Mouse (Mus musculus) lung, embryonic 14.5 days (tissue): ENCODE results near the gene Tmem102. TPM values are rescaled to one million over a fixed set of nuclear protein-coding genes. Genes with fewer than 3 reads are reported as not detected.
A peak's percentile ranks its signal among the peaks of the same experiment; 100 is the strongest.

Experiments used
- ATAC-seq: fragments of 200-750 bp; cut with Nextera tagmentation; 2 replicates; pipeline ENCODE4 v1.8.0; 2017; ENCODE audit warnings: mild to moderate bottlenecking, moderate TSS enrichment, moderate library complexity; ENCODE audit not compliant: insufficient read depth
- DNase-seq: peaks from one replicate; pipeline ENCODE4 v3.0.0-alpha.2; 2015
- H3K27ac ChIP-seq: fragments of 300-500 bp; sonication (generic); 2 replicates; pipeline ENCODE4 v1.5.1; 2014; ENCODE audit warnings: low read depth, mild to moderate bottlenecking, moderate library complexity
- H3K27me3 ChIP-seq: fragments of 300-500 bp; sonication (generic); 2 replicates; pipeline ENCODE4 v1.6.1; 2014; ENCODE audit warnings: low read length, control low read depth; ENCODE audit not compliant: insufficient read depth
- H3K36me3 ChIP-seq: fragments of 300-500 bp; sonication (generic); 2 replicates; pipeline ENCODE4 v1.6.1; 2014; ENCODE audit warnings: control low read depth; ENCODE audit not compliant: insufficient read depth
- H3K4me1 ChIP-seq: fragments of 300-500 bp; sonication (generic); 2 replicates; pipeline ENCODE4 v1.6.1; 2014; ENCODE audit warnings: antibody characterized with exemption, control low read depth; ENCODE audit not compliant: insufficient read depth
- H3K4me2 ChIP-seq: fragments of 300-500 bp; sonication (generic); 2 replicates; pipeline ENCODE4 v1.6.1; 2014; ENCODE audit warnings: mild to moderate bottlenecking
- H3K4me3 ChIP-seq: fragments of 300-500 bp; sonication (generic); 2 replicates; pipeline ENCODE4 v1.5.1; 2014; ENCODE audit warnings: low read depth, low read length
- H3K9ac ChIP-seq: fragments of 300-500 bp; sonication (generic); 2 replicates; pipeline ENCODE4 v1.6.1; 2014
- H3K9me3 ChIP-seq: fragments of 300-500 bp; sonication (generic); 2 replicates; pipeline ENCODE4 v1.6.1; 2016; ENCODE audit warnings: low read depth, low read length, control low read depth
- CTCF ChIP-seq: IDR thresholded peaks from 2 replicates; pipeline ENCODE4 v1.5.1; 2016; ENCODE audit warnings: antibody characterized with exemption, low read depth
- WGBS: fragments of 180-500 bp; shearing (Covaris S2); extraction: QIAGEN DNeasy Blood & Tissue Kit; methylation state at CpG from one replicate; pipeline ENCODE4 v1.1.7; 2014; 5-methylcytosine and 5-hydroxymethylcytosine counted together
- polyA plus RNA-seq: library from polyadenylated mRNA; unstranded; fragments of >200 nt; fragmentation: Nextera tagmentation; extraction: Ambion mirVana; gene quantifications from 2 replicates; pipeline ENCODE4 v1.2.1, GENCODE M21; 2014

Tmem102 gene
- polyA plus RNA-seq, 1 experiment from 2014 or later, result 5.0 TPM

- 91% methylated on average over 8 of the region's 8 CpGs for WGBS
- Histone ChIP-seq H3K4me1 (no peaks in the 10 kb centered on the region), H3K27me3 (no peaks in the 10 kb centered on the region), H3K27ac (no peak overlapping the region), H3K36me3 (no peaks in the 10 kb centered on the region), H3K4me2 (no peak overlapping the region), H3K4me3 (no peak overlapping the region), H3K9ac (no peak overlapping the region), H3K9me3 (peaks cover 7% of the 10 kb centered on the region; the same call in 1 of the 2 replicates)
- no peak for TF ChIP-seq CTCF
- ATAC-seq, result no peak
- DNase-seq, result no peak
Observed at GRCm38 (mm10) chr11:69818871-69819270, 13.4 kb upstream of the Tmem102 start.

DNA sequence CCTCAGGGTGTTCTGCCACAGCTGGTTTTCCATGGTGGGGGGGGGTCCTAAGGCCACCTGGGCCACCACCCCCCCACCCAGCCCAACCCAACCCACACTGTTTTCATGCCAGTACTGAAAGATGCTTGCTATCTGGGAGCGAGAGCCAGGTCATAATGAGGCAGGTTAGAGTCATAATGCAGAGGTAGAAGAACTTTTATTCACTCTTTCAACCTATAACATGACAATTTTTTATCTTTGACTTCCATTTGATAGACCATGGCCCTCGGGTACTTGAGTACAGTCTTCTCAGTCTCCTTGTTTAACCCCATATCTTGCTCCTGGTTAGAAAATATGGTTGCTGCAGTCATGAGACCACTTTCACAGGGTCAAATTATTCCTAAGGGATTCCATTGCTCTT lies 12.9 kb upstream of the Tmem102 start, which contains the start of gene Spem2:
Gene Spem2 (minus strand): TSS at position 101 of the 400 bp plus-strand sequence.
- DNase-seq (no peak), ATAC-seq (no peak)
- Histone ChIP-seq H3K4me2 (no peak within 1 kb of the TSS), H3K36me3 (no peaks in the 10 kb centered on the region), H3K4me1 (no peaks in the 10 kb centered on the region), H3K27ac (no peak within 1 kb of the TSS), H3K27me3 (no peaks in the 10 kb centered on the region), H3K4me3 (no peak within 1 kb of the TSS), H3K9me3 (peaks cover 7% of the 10 kb centered on the region; the same call in 1 of the 2 replicates), H3K9ac (no peak within 1 kb of the TSS)
- WGBS, result 70% methylated on average over 2 of the region's 2 CpGs
- no peak for TF ChIP-seq CTCF

- Histone ChIP-seq H3K36me3 (no peaks in the 10 kb centered on the region), H3K9me3 (peaks cover 7% of the 10 kb centered on the region; the same call in 1 of the 2 replicates), H3K4me3 (no peak overlapping the region), H3K4me1 (no peaks in the 10 kb centered on the region), H3K27ac (no peak overlapping the region), H3K27me3 (no peaks in the 10 kb centered on the region), H3K4me2 (no peak overlapping the region), H3K9ac (no peak overlapping the region)
- WGBS, result 82% methylated on average over 12 of the region's 12 CpGs
- DNase-seq (no peak), ATAC-seq (no peak)
- TF ChIP-seq CTCF, result no peak
Observed at GRCm38 (mm10) chr11:69816520-69816919, 11.1 kb upstream of the Tmem102 start.

GRCm38 (mm10) chr11:69815155-69815554 lies 9.7 kb upstream of the Tmem102 start, which contains the start of gene Gm39566:
Gene Gm39566, minus strand, starts transcription at chr11:69815298.
- H3K27ac ChIP-seq, result no peak within 1 kb of the TSS
- 58% methylated on average over 10 of the region's 10 CpGs for WGBS
- no peak for ATAC-seq
- no peaks in the 10 kb centered on the region for H3K27me3 ChIP-seq
- H3K4me2 ChIP-seq, result no peak within 1 kb of the TSS
- no peak for DNase-seq
- H3K4me1 ChIP-seq, result no peaks in the 10 kb centered on the region
- no peaks in the 10 kb centered on the region for H3K36me3 ChIP-seq
- no peak within 1 kb of the TSS for H3K4me3 ChIP-seq
- peaks cover 7% of the 10 kb centered on the region; the same call in 1 of the 2 replicates for H3K9me3 ChIP-seq
- no peak within 1 kb of the TSS for H3K9ac ChIP-seq
- peak; percentile 35 for TF ChIP-seq CTCF

GRCm38 (mm10) chr11:69810280-69810679 lies 4.9 kb upstream of the Tmem102 start:
- no peaks in the 10 kb centered on the region for H3K36me3 ChIP-seq
- H3K4me3 ChIP-seq, result no peak overlapping the region
- H3K9me3 ChIP-seq, result no peaks in the 10 kb centered on the region
- TF ChIP-seq CTCF, result no peak
- no peak overlapping the region for H3K27ac ChIP-seq
- peaks cover 6% of the 10 kb centered on the region; the same call in 1 of the 2 replicates for H3K27me3 ChIP-seq
- no peaks in the 10 kb centered on the region for H3K4me1 ChIP-seq
- DNase-seq (no peak), ATAC-seq (no peak)
- no peak overlapping the region for H3K4me2 ChIP-seq
- no peak overlapping the region for H3K9ac ChIP-seq

DNA sequence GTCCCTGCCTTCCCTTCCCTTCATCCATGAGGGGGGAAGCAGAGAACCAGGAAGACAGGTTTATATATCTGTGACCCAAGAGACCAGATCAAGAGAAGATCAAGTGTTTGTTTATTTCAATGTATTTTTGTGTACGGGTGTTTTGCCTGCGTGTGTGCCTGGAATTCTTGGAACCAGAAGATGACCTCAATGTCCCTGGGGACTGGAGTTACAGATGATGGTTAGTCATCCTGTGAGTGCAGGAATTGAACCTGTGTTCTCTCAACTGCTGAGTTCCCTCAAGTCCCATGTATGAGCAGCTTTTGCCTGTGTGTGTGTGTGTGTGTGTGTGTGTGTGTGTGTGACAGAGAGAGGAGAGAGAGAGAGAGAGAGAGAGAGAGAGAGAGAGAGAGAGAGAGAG lies 2.2 kb upstream of the Tmem102 start:
- Histone ChIP-seq H3K4me1 (peaks cover 18% of the 10 kb centered on the region), H3K4me3 (no peak overlapping the region), H3K4me2 (no peak overlapping the region), H3K36me3 (no peaks in the 10 kb centered on the region), H3K9me3 (no peaks in the 10 kb centered on the region), H3K27me3 (peaks cover 27% of the 10 kb centered on the region), H3K27ac (no peak overlapping the region), H3K9ac (no peak overlapping the region)
- no peak for ATAC-seq
- no peak for TF ChIP-seq CTCF
- no peak for DNase-seq
- 58% methylated on average over 2 of the region's 2 CpGs for WGBS

DNA sequence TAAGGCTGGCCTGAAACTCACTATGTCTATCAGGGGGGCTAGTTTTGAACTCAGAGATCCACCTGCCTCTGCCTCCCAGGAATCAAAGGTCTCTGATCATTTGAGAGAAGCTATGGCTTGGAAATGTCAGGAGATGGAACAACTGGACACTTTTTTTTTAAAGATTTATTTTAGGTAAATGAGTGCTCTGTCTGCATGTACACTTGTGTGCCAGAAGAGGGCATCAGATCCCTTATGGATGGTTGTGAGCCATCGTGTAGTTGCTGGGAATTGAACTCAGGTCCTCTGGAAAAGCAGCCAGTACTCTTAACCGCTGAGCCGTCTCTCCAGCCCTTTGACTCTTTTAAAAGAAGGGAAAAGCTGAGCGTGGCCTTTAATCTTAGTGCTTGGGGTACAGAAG lies 954 bp upstream of the Tmem102 start:
- 79% methylated on average over 4 of the region's 4 CpGs for WGBS
- Histone ChIP-seq H3K36me3 (no peaks in the 10 kb centered on the region), H3K9ac (no peak overlapping the region), H3K27ac (no peak overlapping the region), H3K4me3 (no peak overlapping the region), H3K27me3 (peaks cover 39% of the 10 kb centered on the region), H3K4me2 (no peak overlapping the region), H3K4me1 (peaks cover 25% of the 10 kb centered on the region), H3K9me3 (no peaks in the 10 kb centered on the region)
- TF ChIP-seq CTCF, result peak; percentile 36; the same call in 1 of the 2 replicates
- no peak for DNase-seq
- no peak for ATAC-seq

DNA sequence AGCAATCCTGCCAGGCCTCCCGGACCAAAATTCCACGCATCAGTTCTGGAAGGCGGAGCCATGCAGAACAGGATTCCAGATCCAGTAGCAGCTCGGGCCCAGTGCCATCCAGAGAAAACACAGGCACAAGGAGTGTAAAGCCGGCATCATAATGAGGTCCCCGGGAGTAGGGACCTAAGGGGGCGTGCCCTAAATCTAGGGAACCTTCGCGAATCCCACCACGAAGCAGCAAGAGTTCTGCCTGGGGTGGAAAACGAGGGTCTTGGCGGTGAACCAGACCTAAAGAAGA lies 828 bp downstream of the Tmem102 start:
- peaks cover 45% of the 10 kb centered on the region for H3K27me3 ChIP-seq
- no peaks in the 10 kb centered on the region for H3K9me3 ChIP-seq
- H3K9ac ChIP-seq, result peak overlapping the region; percentile 54
- no peak for ATAC-seq
- no peaks in the 10 kb centered on the region for H3K36me3 ChIP-seq
- H3K4me2 ChIP-seq, result peak overlapping the region; percentile 97
- no peak overlapping the region for H3K27ac ChIP-seq
- H3K4me1 ChIP-seq, result peaks cover 32% of the 10 kb centered on the region
- 11% methylated on average over 12 of the region's 12 CpGs for WGBS
- H3K4me3 ChIP-seq, result peak overlapping the region; percentile 52
- DNase-seq, result peak; percentile 34
- no peak for TF ChIP-seq CTCF
